Mouse (Mus musculus): ENCODE results near the gene Hilpda. TPM values are rescaled to one million over a fixed set of nuclear protein-coding genes. Genes with fewer than 3 reads are reported as not detected.
A peak's percentile ranks its signal among the peaks of the same experiment; 100 is the strongest.

Gene Hilpda
- total and polyA plus RNA-seq, 2 experiments from 2014 or later: 23.3 to 26.5 TPM

GRCm38 (mm10) chr6:29247072-29247471 lies 25.2 kb upstream of the Hilpda start:
- ATAC-seq: no peak
- 52% methylated on average over 4 of the region's 4 CpGs for WGBS
- Histone ChIP-seq H3K36me3 (ENCODE audit: insufficient read depth, low read length) (no peaks in the 10 kb centered on the region), H3K4me3 (ENCODE audit: low read length) (no peak overlapping the region), H3K4me2 (ENCODE audit: low read depth, low read length) (no peak overlapping the region), H3K27ac (no peak overlapping the region), H3K9me3 (ENCODE audit: low read length) (no peaks in the 10 kb centered on the region), H3K9ac (replicated peaks; ENCODE audit: low read length) (no peak overlapping the region), H3K4me1 (ENCODE audit: insufficient read depth, low read length) (no peaks in the 10 kb centered on the region), H3K27me3 (ENCODE audit: insufficient read depth, low read length) (no peaks in the 10 kb centered on the region)
- no peak for DNase-seq (ENCODE audit: low spot score)
- TF ChIP-seq CTCF (IDR thresholded peaks at IDR 0.05; ENCODE audit: low read depth): no peak

DNA sequence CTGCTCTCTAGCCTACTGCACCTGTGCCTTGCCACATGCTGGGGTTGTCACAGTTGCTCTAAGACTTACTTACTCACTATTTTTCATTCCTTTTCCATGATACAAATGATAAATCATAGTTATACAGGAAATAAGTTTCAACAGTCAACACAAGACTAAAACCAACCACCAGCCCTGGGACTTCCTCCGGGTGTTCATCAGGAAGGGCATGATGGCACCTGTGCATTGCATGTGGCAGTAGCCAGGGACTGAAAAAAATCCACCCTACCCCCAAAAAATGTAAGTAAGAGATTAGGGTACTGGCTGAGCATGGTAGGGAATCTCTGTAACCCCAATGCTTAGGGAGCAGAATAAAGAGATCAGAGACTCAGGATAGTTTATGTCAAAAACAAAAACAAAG lies 12.9 kb upstream of the Hilpda start:
- no peaks in the 10 kb centered on the region for H3K36me3 ChIP-seq (ENCODE audit: insufficient read depth, low read length)
- H3K9ac ChIP-seq (replicated peaks; ENCODE audit: low read length): no peak overlapping the region
- no peak for ATAC-seq
- H3K4me2 ChIP-seq (ENCODE audit: low read depth, low read length): no peak overlapping the region
- no peak overlapping the region for H3K4me3 ChIP-seq (ENCODE audit: low read length)
- no peaks in the 10 kb centered on the region for H3K4me1 ChIP-seq (ENCODE audit: insufficient read depth, low read length)
- H3K27ac ChIP-seq: no peak overlapping the region
- 89% methylated on average over 1 of the region's 1 CpGs for WGBS
- DNase-seq (ENCODE audit: low spot score): no peak
- H3K9me3 ChIP-seq (ENCODE audit: low read length): no peaks in the 10 kb centered on the region
- TF ChIP-seq CTCF (IDR thresholded peaks at IDR 0.05; ENCODE audit: low read depth): no peak
- H3K27me3 ChIP-seq (ENCODE audit: insufficient read depth, low read length): no peaks in the 10 kb centered on the region

GRCm38 (mm10) chr6:29261831-29262230 lies 10.5 kb upstream of the Hilpda start:
- Histone ChIP-seq H3K27me3 (ENCODE audit: insufficient read depth, low read length) (no peaks in the 10 kb centered on the region), H3K4me1 (ENCODE audit: insufficient read depth, low read length) (no peaks in the 10 kb centered on the region), H3K27ac (no peak overlapping the region), H3K36me3 (ENCODE audit: insufficient read depth, low read length) (no peaks in the 10 kb centered on the region), H3K9ac (replicated peaks; ENCODE audit: low read length) (no peak overlapping the region), H3K9me3 (ENCODE audit: low read length) (no peaks in the 10 kb centered on the region), H3K4me2 (ENCODE audit: low read depth, low read length) (no peak overlapping the region), H3K4me3 (ENCODE audit: low read length) (no peak overlapping the region)
- ATAC-seq: no peak
- no peak for TF ChIP-seq CTCF (IDR thresholded peaks at IDR 0.05; ENCODE audit: low read depth)
- 84% methylated on average over 5 of the region's 5 CpGs for WGBS
- no peak for DNase-seq (ENCODE audit: low spot score)

GRCm38 (mm10) chr6:29263650-29264455 lies 8.4 kb upstream of the Hilpda start:
- ATAC-seq (peak; percentile 94), DNase-seq (ENCODE audit: low spot score) (peak; percentile 79)
- Histone ChIP-seq H3K4me3 (ENCODE audit: low read length) (no peak overlapping the region), H3K9ac (replicated peaks; ENCODE audit: low read length) (no peak overlapping the region), H3K36me3 (ENCODE audit: insufficient read depth, low read length) (no peaks in the 10 kb centered on the region), H3K4me2 (ENCODE audit: low read depth, low read length) (no peak overlapping the region), H3K27me3 (ENCODE audit: insufficient read depth, low read length) (no peaks in the 10 kb centered on the region), H3K9me3 (ENCODE audit: low read length) (no peaks in the 10 kb centered on the region), H3K4me1 (ENCODE audit: insufficient read depth, low read length) (no peaks in the 10 kb centered on the region), H3K27ac (peak overlapping the region; percentile 23; the same call in 1 of the 2 replicates)
- 23% methylated on average over 6 of the region's 6 CpGs for WGBS
- no peak for TF ChIP-seq CTCF (IDR thresholded peaks at IDR 0.05; ENCODE audit: low read depth)

- Histone ChIP-seq H3K4me3 (ENCODE audit: low read length) (no peak overlapping the region), H3K27me3 (ENCODE audit: insufficient read depth, low read length) (no peaks in the 10 kb centered on the region), H3K4me2 (ENCODE audit: low read depth, low read length) (no peak overlapping the region), H3K4me1 (ENCODE audit: insufficient read depth, low read length) (no peaks in the 10 kb centered on the region), H3K36me3 (ENCODE audit: insufficient read depth, low read length) (no peaks in the 10 kb centered on the region), H3K27ac (no peak overlapping the region), H3K9me3 (ENCODE audit: low read length) (no peaks in the 10 kb centered on the region), H3K9ac (replicated peaks; ENCODE audit: low read length) (no peak overlapping the region)
- TF ChIP-seq CTCF (IDR thresholded peaks at IDR 0.05; ENCODE audit: low read depth): no peak
- WGBS: 68% methylated on average over 3 of the region's 3 CpGs
- ATAC-seq (peak; percentile 16; the same call in 1 of the 2 replicates), DNase-seq (ENCODE audit: low spot score) (no peak)
These were observed 7.9 kb upstream of the Hilpda start for GRCm38 (mm10) chr6:29264456-29264781.

- ATAC-seq (no peak), DNase-seq (ENCODE audit: low spot score) (no peak)
- Histone ChIP-seq H3K9ac (replicated peaks; ENCODE audit: low read length) (no peak overlapping the region), H3K4me2 (ENCODE audit: low read depth, low read length) (no peak overlapping the region), H3K9me3 (ENCODE audit: low read length) (no peaks in the 10 kb centered on the region), H3K4me3 (ENCODE audit: low read length) (no peak overlapping the region), H3K27me3 (ENCODE audit: insufficient read depth, low read length) (no peaks in the 10 kb centered on the region), H3K4me1 (ENCODE audit: insufficient read depth, low read length) (0 out of 2 replicates have a peak, but pooled peaks cover 4% of the 10 kb centered on the region), H3K27ac (no peak overlapping the region), H3K36me3 (ENCODE audit: insufficient read depth, low read length) (no peaks in the 10 kb centered on the region)
- WGBS: 71% methylated on average over 4 of the region's 4 CpGs
- TF ChIP-seq CTCF (IDR thresholded peaks at IDR 0.05; ENCODE audit: low read depth): no peak
These were observed 5.4 kb upstream of the Hilpda start for GRCm38 (mm10) chr6:29266936-29267335.

- no peaks in the 10 kb centered on the region for H3K36me3 ChIP-seq (ENCODE audit: insufficient read depth, low read length)
- H3K4me1 ChIP-seq (ENCODE audit: insufficient read depth, low read length): 0 out of 2 replicates have a peak, but pooled peaks cover 10% of the 10 kb centered on the region
- DNase-seq (ENCODE audit: low spot score) (no peak), ATAC-seq (no peak)
- no peak overlapping the region for H3K4me3 ChIP-seq (ENCODE audit: low read length)
- no peaks in the 10 kb centered on the region for H3K27me3 ChIP-seq (ENCODE audit: insufficient read depth, low read length)
- H3K9ac ChIP-seq (replicated peaks; ENCODE audit: low read length): no peak overlapping the region
- H3K4me2 ChIP-seq (ENCODE audit: low read depth, low read length): no peak overlapping the region
- no peak overlapping the region for H3K27ac ChIP-seq
- H3K9me3 ChIP-seq (ENCODE audit: low read length): no peaks in the 10 kb centered on the region
- no peak for TF ChIP-seq CTCF (IDR thresholded peaks at IDR 0.05; ENCODE audit: low read depth)
- 78% methylated on average over 6 of the region's 6 CpGs for WGBS
These were observed 3.2 kb upstream of the Hilpda start for GRCm38 (mm10) chr6:29269006-29269668.

All from hindbrain, postnatal 0 days (tissue).